Mouse (Mus musculus): ENCODE data around the gene Kantr.
"Not testable (repeated sequence)": the region's sequence is repeated elsewhere in the genome, so short reads cannot be mapped to it uniquely, and the experiment has no call there.

DNA sequence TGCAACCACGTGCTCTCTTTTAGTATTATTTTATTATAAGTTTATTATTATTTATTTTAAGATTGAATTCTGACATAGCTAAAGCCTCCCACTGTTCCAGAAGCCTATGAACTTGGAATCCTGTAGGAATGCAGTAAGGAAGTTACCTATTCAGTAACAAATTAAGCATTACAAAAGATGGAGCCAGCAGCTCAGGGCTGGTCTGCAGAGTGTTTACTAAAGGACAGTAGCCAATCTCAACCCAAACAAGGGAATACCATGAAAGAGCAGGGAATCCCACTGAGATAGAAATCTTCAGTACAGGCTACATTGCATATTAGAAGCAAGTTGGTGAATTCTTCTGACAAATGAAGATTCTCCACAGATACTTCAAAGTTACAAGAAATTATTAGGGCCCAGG lies 40.3 kb downstream of the Kantr start:
- TF ChIP-seq POLR2A (IDR thresholded peaks at IDR 0.05; ENCODE audit: low read depth, low read length); CTCF (IDR thresholded peaks at IDR 0.05; ENCODE audit: extremely low read depth, insufficient read length, insufficient replicate concordance, low read depth, low read length): not testable (repeated sequence)

All from small intestine, adult 2 months (tissue).